Mouse (Mus musculus): ENCODE data around the gene Gm10974. TPM values are rescaled to one million over a fixed set of nuclear protein-coding genes. Genes with fewer than 3 reads are reported as not detected.

Gm10974 gene
- not detected in 2 replicates for polyA plus RNA-seq (2012; rRNA removed)

GRCm38 (mm10) chr7:66365904-66366303 lies at the start of gene Gm10974:
Gene Gm10974, plus strand, starts transcription at chr7:66365905.

GRCm38 (mm10) chr7:66387813-66388521 lies 22.3 kb downstream of the Gm10974 start, which contains the start of gene Lrrk1:
Gene Lrrk1, minus strand, starts transcription at chr7:66388350.

GRCm38 (mm10) chr7:66427437-66428161 lies 61.9 kb downstream of the Gm10974 start, which contains the start of gene Aldh1a3:
Gene Aldh1a3, minus strand, starts transcription at chr7:66427517.

Other genes starting within 250 kb of the Gm10974 start
- 31.1 and 31.7 TPM in 2 replicates for gene Lrrk1, start 22.4 kb downstream of the Gm10974 start, polyA plus RNA-seq (2012; rRNA removed)
- gene Aldh1a3, start 61.6 kb downstream of the Gm10974 start, polyA plus RNA-seq (2012; rRNA removed): 1.4 and 2.2 TPM in 2 replicates